Mouse (Mus musculus): ENCODE data around the gene Lst1. TPM values are rescaled to one million over a fixed set of nuclear protein-coding genes. Genes with fewer than 3 reads are reported as not detected.
"Not testable (repeated sequence)": the region's sequence is repeated elsewhere in the genome, so short reads cannot be mapped to it uniquely, and the experiment has no call there.

The Lst1 gene
- under 1 TPM in 1 of 2 experiments, not detected in 1; 0.78 TPM for total RNA-seq (2021)
- long read RNA-seq, experiment 1, partial matches to known transcripts: 0 of 2 reads
- long read RNA-seq, experiment 1, other reads (novel, unspliced or antisense): 0 of 2 reads
- long read RNA-seq, experiment 2, partial matches to known transcripts: 0 of 2 reads
- long read RNA-seq, experiment 2, other reads (novel, unspliced or antisense): 0 of 2 reads

GRCm38 (mm10) chr17:35187959-35188610, at the start of gene Lst1:
TSS of gene Lst1 (minus strand) at chr17:35188439.
- no peak for DNase-seq

GRCm38 (mm10) chr17:35237504-35237903, 49.3 kb upstream of the Lst1 start:
- DNase-seq: no peak

GRCm38 (mm10) chr17:35236996-35237395, 48.8 kb upstream of the Lst1 start:
- no peak for DNase-seq

GRCm38 (mm10) chr17:35236390-35236746, 48.1 kb upstream of the Lst1 start:
- peak; percentile 89 for DNase-seq

GRCm38 (mm10) chr17:35235614-35236389, 47.6 kb upstream of the Lst1 start, which contains the start of gene Nfkbil1:
TSS of gene Nfkbil1 (minus strand) at chr17:35235792.
- peak; percentile 90 for DNase-seq

- no peak for DNase-seq
These were observed 46.7 kb upstream of the Lst1 start for GRCm38 (mm10) chr17:35234903-35235302.

GRCm38 (mm10) chr17:35234090-35234489, 45.9 kb upstream of the Lst1 start:
- DNase-seq: not testable (repeated sequence)

GRCm38 (mm10) chr17:35233114-35233980, 45.1 kb upstream of the Lst1 start, which contains the start of gene Atp6v1g2:
TSS of gene Atp6v1g2 (plus strand) at chr17:35233660.
- no peak for DNase-seq

- no peak for DNase-seq
These were observed 44.4 kb upstream of the Lst1 start for GRCm38 (mm10) chr17:35232659-35233058.

- peak; percentile 65 for DNase-seq
These were observed 43.8 kb upstream of the Lst1 start for GRCm38 (mm10) chr17:35232043-35232442.

- no peak for DNase-seq
These were observed 42.8 kb upstream of the Lst1 start for GRCm38 (mm10) chr17:35231022-35231421.

- no peak for DNase-seq
These were observed 38.4 kb upstream of the Lst1 start for GRCm38 (mm10) chr17:35226561-35227046.

GRCm38 (mm10) chr17:35225456-35225855, 37.2 kb upstream of the Lst1 start:
- no peak for DNase-seq

- DNase-seq: no peak
These were observed 36.4 kb upstream of the Lst1 start for GRCm38 (mm10) chr17:35224641-35225040.

- no peak for DNase-seq
These were observed 34.1 kb upstream of the Lst1 start for GRCm38 (mm10) chr17:35222299-35222698.

- DNase-seq: peak; percentile 56
These were observed 32.1 kb upstream of the Lst1 start, which contains the start of gene Gm16181 for GRCm38 (mm10) chr17:35220156-35220952. TSS of gene Gm16181 (plus strand) at chr17:35220834.

- DNase-seq: no peak
These were observed 31.4 kb upstream of the Lst1 start for GRCm38 (mm10) chr17:35219601-35220041.

GRCm38 (mm10) chr17:35218516-35219193, 30.4 kb upstream of the Lst1 start:
- no peak for DNase-seq

GRCm38 (mm10) chr17:35213071-35213470, 24.8 kb upstream of the Lst1 start:
- no peak for DNase-seq

GRCm38 (mm10) chr17:35210593-35210992, 22.4 kb upstream of the Lst1 start:
- no peak for DNase-seq
